Mouse (Mus musculus) midbrain, embryonic 16.5 days (tissue): ENCODE results near the gene Smoc1. TPM values are rescaled to one million over a fixed set of nuclear protein-coding genes. Genes with fewer than 3 reads are reported as not detected.

Source experiments
- ATAC-seq: fragments of 200-750 bp; cut with Nextera tagmentation; 2 replicates; pipeline ENCODE4 v1.8.0; 2017; ENCODE audit warnings: moderate TSS enrichment
- H3K27ac ChIP-seq: fragments of 300-500 bp; sonication (generic); 2 replicates; pipeline ENCODE4 v1.5.1; 2014; ENCODE audit warnings: mild to moderate bottlenecking, low read length, mixed read lengths
- H3K27me3 ChIP-seq: fragments of 300-500 bp; sonication (generic); 2 replicates; pipeline ENCODE4 v1.6.1; 2014; ENCODE audit warnings: low read depth, low read length, mixed read lengths; ENCODE audit not compliant: control insufficient read depth, insufficient read depth
- H3K36me3 ChIP-seq: fragments of 300-500 bp; sonication (generic); 2 replicates; pipeline ENCODE4 v1.6.1; 2014; ENCODE audit warnings: mild to moderate bottlenecking, low read length, moderate library complexity, mixed read lengths; ENCODE audit not compliant: control insufficient read depth, insufficient read depth
- H3K4me1 ChIP-seq: fragments of 300-500 bp; sonication (generic); 2 replicates; pipeline ENCODE4 v1.6.1; 2014; ENCODE audit warnings: mild to moderate bottlenecking, low read length, mixed read lengths; ENCODE audit not compliant: control insufficient read depth, insufficient read depth
- H3K4me2 ChIP-seq: fragments of 300-500 bp; sonication (generic); 2 replicates; pipeline ENCODE4 v1.6.1; 2014; ENCODE audit warnings: mild to moderate bottlenecking, low read length, mixed read lengths
- H3K4me3 ChIP-seq: fragments of 300-500 bp; sonication (generic); 2 replicates; pipeline ENCODE4 v1.5.1; 2014; ENCODE audit warnings: low read depth, mild to moderate bottlenecking, low read length, moderate library complexity, mixed read lengths
- H3K9ac ChIP-seq: fragments of 300-500 bp; sonication (generic); 2 replicates; pipeline ENCODE4 v1.6.1; 2014; ENCODE audit warnings: low read depth, low read length, mixed read lengths
- H3K9me3 ChIP-seq: fragments of 300-500 bp; sonication (generic); replicated peaks from 2 replicates; pipeline ENCODE4 v1.6.1; 2014; ENCODE audit warnings: mild to moderate bottlenecking, low read length, mixed read lengths; ENCODE audit not compliant: control insufficient read depth, poor library complexity, severe bottlenecking
- WGBS: fragments of 180-500 bp; shearing (Covaris S2); extraction: QIAGEN DNeasy Blood & Tissue Kit; methylation state at CpG from one replicate; pipeline ENCODE4 v1.1.7; 2014; 5-methylcytosine and 5-hydroxymethylcytosine counted together
- polyA plus RNA-seq: library from polyadenylated mRNA; unstranded; fragments of >200 nt; fragmentation: Nextera tagmentation; extraction: Ambion mirVana; gene quantifications from 2 replicates; pipeline ENCODE4 v1.2.1, GENCODE M21; 2015

The Smoc1 gene
- polyA plus RNA-seq, 1 experiment from 2014 or later: 29.0 TPM

GRCm38 (mm10) chr12:81189636-81190035 lies 163.0 kb downstream of the Smoc1 start:
- H3K27ac ChIP-seq: no peak overlapping the region
- WGBS: 100% methylated on average over 1 of the region's 1 CpGs
- no peak overlapping the region for H3K9ac ChIP-seq
- H3K4me2 ChIP-seq: no peak overlapping the region
- H3K4me1 ChIP-seq: no peaks in the 10 kb centered on the region
- H3K4me3 ChIP-seq: no peak overlapping the region
- no peaks in the 10 kb centered on the region for H3K27me3 ChIP-seq
- no peaks in the 10 kb centered on the region for H3K36me3 ChIP-seq
- ATAC-seq: no peak
- H3K9me3 ChIP-seq: no peaks in the 10 kb centered on the region

- no peak overlapping the region for H3K4me3 ChIP-seq
- ATAC-seq: no peak
- H3K4me1 ChIP-seq: no peaks in the 10 kb centered on the region
- no peaks in the 10 kb centered on the region for H3K9me3 ChIP-seq
- no peaks in the 10 kb centered on the region for H3K36me3 ChIP-seq
- no peaks in the 10 kb centered on the region for H3K27me3 ChIP-seq
- H3K4me2 ChIP-seq: no peak overlapping the region
- 79% methylated on average over 2 of the region's 2 CpGs for WGBS
- H3K27ac ChIP-seq: no peak overlapping the region
- no peak overlapping the region for H3K9ac ChIP-seq
Observed at GRCm38 (mm10) chr12:81193968-81194367, 167.4 kb downstream of the Smoc1 start.

GRCm38 (mm10) chr12:81197468-81198075 lies 171.0 kb downstream of the Smoc1 start:
- H3K4me1 ChIP-seq: no peaks in the 10 kb centered on the region
- no peak overlapping the region for H3K9ac ChIP-seq
- H3K27ac ChIP-seq: no peak overlapping the region
- no peaks in the 10 kb centered on the region for H3K9me3 ChIP-seq
- WGBS: 76% methylated on average over 5 of the region's 5 CpGs
- H3K36me3 ChIP-seq: no peaks in the 10 kb centered on the region
- H3K27me3 ChIP-seq: no peaks in the 10 kb centered on the region
- H3K4me3 ChIP-seq: no peak overlapping the region
- no peak overlapping the region for H3K4me2 ChIP-seq
- ATAC-seq: no peak

GRCm38 (mm10) chr12:81199280-81199955 lies 172.8 kb downstream of the Smoc1 start:
- no peak overlapping the region for H3K9ac ChIP-seq
- ATAC-seq: peak; percentile 92
- no peak overlapping the region for H3K27ac ChIP-seq
- no peak overlapping the region for H3K4me2 ChIP-seq
- peaks cover 6% of the 10 kb centered on the region for H3K4me1 ChIP-seq
- no peaks in the 10 kb centered on the region for H3K9me3 ChIP-seq
- WGBS: 26% methylated on average over 23 of the region's 23 CpGs
- no peaks in the 10 kb centered on the region for H3K36me3 ChIP-seq
- H3K4me3 ChIP-seq: no peak overlapping the region
- no peaks in the 10 kb centered on the region for H3K27me3 ChIP-seq

- H3K27ac ChIP-seq: no peak overlapping the region
- no peak overlapping the region for H3K9ac ChIP-seq
- no peak overlapping the region for H3K4me3 ChIP-seq
Observed at GRCm38 (mm10) chr12:81203226-81203625, 176.6 kb downstream of the Smoc1 start.

GRCm38 (mm10) chr12:81205619-81206560 lies 179.3 kb downstream of the Smoc1 start:
- no peaks in the 10 kb centered on the region for H3K36me3 ChIP-seq
- H3K4me3 ChIP-seq: no peak overlapping the region
- no peak for ATAC-seq
- no peak overlapping the region for H3K9ac ChIP-seq
- H3K9me3 ChIP-seq: no peaks in the 10 kb centered on the region
- H3K27me3 ChIP-seq: no peaks in the 10 kb centered on the region
- 22% methylated on average over 6 of the region's 6 CpGs for WGBS
- peaks cover 6% of the 10 kb centered on the region for H3K4me1 ChIP-seq
- no peak overlapping the region for H3K27ac ChIP-seq
- H3K4me2 ChIP-seq: no peak overlapping the region

More at GRCm38 (mm10) chr12:81203226-81203625, 176.6 kb downstream of the Smoc1 start:
- H3K27me3 ChIP-seq: no peaks in the 10 kb centered on the region
- H3K4me1 ChIP-seq: peaks cover 6% of the 10 kb centered on the region
- no peaks in the 10 kb centered on the region for H3K9me3 ChIP-seq
- 0% methylated on average over 1 of the region's 1 CpGs for WGBS
- no peaks in the 10 kb centered on the region for H3K36me3 ChIP-seq
- no peak overlapping the region for H3K4me2 ChIP-seq
- ATAC-seq: no peak; the same call in 1 of the 2 replicates

GRCm38 (mm10) chr12:81208559-81208958 lies 182.0 kb downstream of the Smoc1 start:
- no peaks in the 10 kb centered on the region for H3K9me3 ChIP-seq
- no peak for ATAC-seq
- no peak overlapping the region for H3K4me3 ChIP-seq
- H3K27ac ChIP-seq: no peak overlapping the region
- 65% methylated on average over 2 of the region's 2 CpGs for WGBS
- H3K36me3 ChIP-seq: no peaks in the 10 kb centered on the region
- no peak overlapping the region for H3K4me2 ChIP-seq
- no peak overlapping the region for H3K9ac ChIP-seq
- H3K27me3 ChIP-seq: no peaks in the 10 kb centered on the region
- no peaks in the 10 kb centered on the region for H3K4me1 ChIP-seq

GRCm38 (mm10) chr12:81219339-81219738 lies 192.7 kb downstream of the Smoc1 start:
- no peaks in the 10 kb centered on the region for H3K36me3 ChIP-seq
- no peak overlapping the region for H3K27ac ChIP-seq
- H3K4me2 ChIP-seq: no peak overlapping the region
- H3K4me3 ChIP-seq: no peak overlapping the region
- H3K9ac ChIP-seq: no peak overlapping the region
- no peaks in the 10 kb centered on the region for H3K9me3 ChIP-seq
- ATAC-seq: no peak
- WGBS: 78% methylated on average over 4 of the region's 4 CpGs
- no peaks in the 10 kb centered on the region for H3K27me3 ChIP-seq
- no peaks in the 10 kb centered on the region; the same call in 1 of the 2 replicates for H3K4me1 ChIP-seq
